Mouse (Mus musculus) stomach, postnatal 0 days (tissue): Measurements from ENCODE around the gene Plk3. TPM values are rescaled to one million over a fixed set of nuclear protein-coding genes. Genes with fewer than 3 reads are reported as not detected.

ENCODE experiments used
- ATAC-seq: fragments of 200-750 bp; cut with Nextera tagmentation; 2 replicates; pipeline ENCODE4 v1.8.0; 2017; ENCODE audit not compliant: low FRiP score, low TSS enrichment
- DNase-seq: peaks from one replicate; pipeline ENCODE4 v3.0.0-alpha.2; 2016; ENCODE audit warnings: low spot score
- H3K27ac ChIP-seq: fragments of 300-500 bp; sonication (generic); replicated peaks from 2 replicates; pipeline ENCODE4 v1.5.1; 2014; ENCODE audit warnings: mild to moderate bottlenecking, control low read depth
- H3K27me3 ChIP-seq: fragments of 300-500 bp; sonication (generic); 2 replicates; pipeline ENCODE4 v1.6.1; 2014; ENCODE audit warnings: low read length; ENCODE audit not compliant: control insufficient read depth, insufficient read depth
- H3K36me3 ChIP-seq: fragments of 300-500 bp; sonication (generic); 2 replicates; pipeline ENCODE4 v1.6.1; 2014; ENCODE audit warnings: low read length, mixed read lengths; ENCODE audit not compliant: control insufficient read depth, insufficient read depth
- H3K4me1 ChIP-seq: fragments of 300-500 bp; sonication (generic); replicated peaks from 2 replicates; pipeline ENCODE4 v1.6.1; 2014; ENCODE audit warnings: antibody characterized with exemption; ENCODE audit not compliant: control insufficient read depth, insufficient read depth
- H3K4me2 ChIP-seq: fragments of 300-500 bp; sonication (generic); replicated peaks from 2 replicates; pipeline ENCODE4 v1.6.1; 2014; ENCODE audit warnings: low read depth, mild to moderate bottlenecking, control low read depth, moderate library complexity
- H3K4me3 ChIP-seq: fragments of 300-500 bp; sonication (generic); 2 replicates; pipeline ENCODE4 v1.5.1; 2014; ENCODE audit warnings: low read depth, low read length, control low read depth
- H3K9ac ChIP-seq: fragments of 300-500 bp; sonication (generic); 2 replicates; pipeline ENCODE4 v1.6.1; 2014; ENCODE audit warnings: mild to moderate bottlenecking, low read length, control low read depth, mixed read lengths
- H3K9me3 ChIP-seq: fragments of 300-500 bp; sonication (generic); 2 replicates; pipeline ENCODE4 v1.6.1; 2016; ENCODE audit warnings: low read length; ENCODE audit not compliant: control insufficient read depth
- CTCF ChIP-seq: IDR thresholded peaks from 2 replicates; pipeline ENCODE4 v1.5.1; 2016; ENCODE audit warnings: antibody characterized with exemption, low read depth, mild to moderate bottlenecking, moderate library complexity
- EP300 ChIP-seq: optimal IDR thresholded peaks from 2 replicates; pipeline ENCODE3; 2016; ENCODE audit warnings: antibody characterized with exemption
- WGBS: fragments of 180-500 bp; shearing (Covaris S2); extraction: QIAGEN DNeasy Blood & Tissue Kit; methylation state at CpG from one replicate; pipeline ENCODE4 v1.1.7; 2014; 5-methylcytosine and 5-hydroxymethylcytosine counted together
- polyA plus RNA-seq: library from polyadenylated mRNA; unstranded; fragments of >200 nt; fragmentation: Nextera tagmentation; extraction: Ambion mirVana; gene quantifications from 2 replicates; pipeline ENCODE4 v1.2.1, GENCODE M21; 2015

The Plk3 gene
- polyA plus RNA-seq, 1 experiment from 2014 or later = 18.7 TPM

DNA sequence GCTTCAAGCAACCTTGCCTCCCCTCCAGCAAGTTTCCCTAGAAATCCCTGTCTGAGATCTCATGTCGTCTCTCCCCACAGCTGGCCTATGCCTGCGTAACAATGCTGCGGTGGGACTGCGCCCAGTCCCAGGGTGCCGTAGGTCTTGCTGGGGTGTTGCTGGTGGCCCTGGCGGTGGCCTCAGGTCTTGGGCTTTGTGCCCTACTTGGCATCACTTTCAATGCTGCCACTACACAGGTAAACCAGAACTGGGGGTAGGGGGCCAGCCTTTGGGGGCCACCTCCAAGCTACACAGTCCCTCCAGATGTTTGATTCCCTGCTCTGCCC lies 25.3 kb downstream of the Plk3 start:
- Histone ChIP-seq H3K27me3 (no peaks in the 10 kb centered on the region), H3K36me3 (no peaks in the 10 kb centered on the region), H3K9ac (no peak overlapping the region), H3K27ac (no peak overlapping the region), H3K4me1 (no peaks in the 10 kb centered on the region), H3K4me3 (no peak overlapping the region), H3K9me3 (no peaks in the 10 kb centered on the region), H3K4me2 (no peak overlapping the region)
- DNase-seq (no peak), ATAC-seq (no peak)
- TF ChIP-seq EP300 (no peak), CTCF (no peak)
- 92% methylated on average over 6 of the region's 6 CpGs for WGBS

DNA sequence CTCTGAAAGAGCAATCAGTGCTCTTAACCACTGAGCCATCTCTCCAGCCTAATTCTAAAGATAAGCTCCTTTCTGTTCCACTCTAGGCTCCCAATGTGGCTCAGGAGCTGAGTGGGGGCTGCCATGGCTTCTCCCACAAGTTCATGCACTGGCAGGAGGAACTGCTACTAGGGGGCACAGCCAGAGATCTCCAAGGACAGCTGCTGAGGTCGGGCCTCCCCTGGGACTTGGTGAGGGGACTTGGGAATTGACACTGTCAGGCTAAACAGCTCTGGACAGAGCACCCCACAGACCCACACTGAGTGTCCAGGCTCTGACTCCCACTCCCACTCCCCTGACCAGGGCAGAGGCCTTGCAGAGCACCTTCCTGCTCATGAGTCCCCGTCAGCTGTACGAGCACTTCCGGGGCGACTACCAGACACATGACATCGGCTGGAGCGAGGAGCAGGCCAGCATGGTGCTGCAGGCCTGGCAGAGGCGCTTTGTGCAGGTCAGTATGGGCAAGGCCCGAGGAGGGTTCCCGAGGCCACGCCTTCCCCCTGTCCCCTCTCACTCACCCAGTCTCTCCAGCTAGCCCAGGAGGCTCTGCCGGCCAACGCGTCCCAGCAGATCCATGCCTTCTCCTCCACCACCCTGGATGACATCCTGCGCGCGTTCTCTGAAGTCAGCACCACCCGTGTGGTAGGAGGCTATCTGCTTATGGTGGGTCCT lies 25.8 kb downstream of the Plk3 start:
- TF ChIP-seq EP300 (no peak), CTCF (no peak)
- DNase-seq = no peak
- Histone ChIP-seq H3K4me3 (no peak overlapping the region), H3K36me3 (no peaks in the 10 kb centered on the region), H3K9me3 (no peaks in the 10 kb centered on the region), H3K4me1 (no peaks in the 10 kb centered on the region), H3K27me3 (no peaks in the 10 kb centered on the region), H3K9ac (no peak overlapping the region), H3K27ac (no peak overlapping the region), H3K4me2 (no peak overlapping the region)
- 87% methylated on average over 18 of the region's 18 CpGs for WGBS
- ATAC-seq = no peak

DNA sequence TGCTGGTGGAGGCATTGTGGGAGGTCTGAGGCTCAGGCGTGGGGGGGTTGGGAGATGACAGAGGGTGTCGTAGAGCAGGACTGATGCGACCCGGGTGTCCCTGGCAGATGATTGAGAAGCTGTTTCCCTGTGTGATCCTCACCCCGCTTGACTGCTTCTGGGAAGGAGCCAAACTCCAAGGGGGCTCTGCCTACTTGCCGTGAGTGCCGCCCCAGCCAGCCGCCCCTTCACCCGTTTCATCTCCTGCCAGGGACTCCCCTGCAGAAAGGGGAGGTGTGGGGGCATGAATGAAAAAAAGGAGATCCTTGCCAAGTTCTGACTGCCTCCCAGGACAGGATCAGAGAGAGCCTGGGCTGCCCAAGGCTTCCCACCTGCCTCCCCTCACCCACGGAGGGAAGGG lies 28.6 kb downstream of the Plk3 start:
- Histone ChIP-seq H3K27me3 (no peaks in the 10 kb centered on the region), H3K4me1 (no peaks in the 10 kb centered on the region), H3K4me3 (no peak overlapping the region), H3K9ac (no peak overlapping the region), H3K36me3 (no peaks in the 10 kb centered on the region), H3K4me2 (no peak overlapping the region), H3K9me3 (no peaks in the 10 kb centered on the region), H3K27ac (no peak overlapping the region)
- 54% methylated on average over 10 of the region's 10 CpGs for WGBS
- TF ChIP-seq EP300 = no peak
- TF ChIP-seq CTCF = no peak
- ATAC-seq (no peak), DNase-seq (no peak)

DNA sequence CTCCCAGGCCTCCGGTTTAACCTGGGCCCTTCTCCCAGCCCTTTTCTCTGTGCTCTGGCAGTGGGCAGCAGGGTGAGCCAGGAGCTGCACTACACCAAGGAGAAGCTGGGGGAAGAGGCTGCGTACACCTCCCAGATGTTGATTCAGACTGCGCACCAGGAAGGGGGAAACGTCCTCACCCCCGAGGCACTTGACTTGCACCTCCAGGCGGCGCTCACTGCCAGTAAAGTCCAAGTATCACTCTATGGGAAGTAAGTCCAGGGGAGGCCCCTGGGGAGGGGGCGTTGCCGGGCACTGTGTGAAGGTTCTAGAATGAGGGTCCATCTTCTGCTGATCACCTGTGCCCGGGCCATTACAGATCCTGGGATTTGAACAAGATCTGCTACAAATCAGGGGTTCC lies 29.1 kb downstream of the Plk3 start:
- Histone ChIP-seq H3K9me3 (no peaks in the 10 kb centered on the region), H3K4me1 (no peaks in the 10 kb centered on the region), H3K4me3 (no peak overlapping the region), H3K4me2 (no peak overlapping the region), H3K9ac (no peak overlapping the region), H3K27ac (no peak overlapping the region), H3K27me3 (no peaks in the 10 kb centered on the region), H3K36me3 (no peaks in the 10 kb centered on the region)
- ATAC-seq = no peak
- no peak for TF ChIP-seq EP300
- peak; percentile 15; the same call in 1 of the 2 replicates for TF ChIP-seq CTCF
- DNase-seq = no peak
- 75% methylated on average over 10 of the region's 10 CpGs for WGBS

DNA sequence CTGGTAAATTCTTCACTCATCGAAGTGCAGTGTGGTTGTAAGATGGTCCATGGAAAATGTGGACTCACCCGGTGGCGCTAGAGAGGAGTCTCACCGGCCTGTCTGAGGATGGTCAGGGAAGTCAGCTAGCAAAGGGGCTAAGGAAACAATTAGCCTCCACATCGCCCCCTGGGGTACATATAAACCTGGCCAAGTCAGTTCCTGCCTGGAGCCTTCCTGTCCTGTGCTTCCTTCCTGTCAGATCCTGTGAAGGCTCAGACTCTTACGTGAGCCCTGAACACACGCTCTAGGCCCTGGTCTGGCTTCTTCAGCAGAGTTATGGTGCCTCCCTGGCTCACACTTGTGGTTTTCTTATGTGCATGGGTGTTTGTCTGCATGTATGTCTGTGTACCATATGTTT lies 32.5 kb downstream of the Plk3 start:
- no peak overlapping the region for H3K4me2 ChIP-seq
- H3K4me1 ChIP-seq = peaks cover 4% of the 10 kb centered on the region; the same call in 1 of the 2 replicates
- no peaks in the 10 kb centered on the region for H3K36me3 ChIP-seq
- no peak overlapping the region for H3K9ac ChIP-seq
- H3K27me3 ChIP-seq = no peaks in the 10 kb centered on the region
- H3K27ac ChIP-seq = no peak overlapping the region
- TF ChIP-seq CTCF (peak; percentile 66), EP300 (no peak)
- no peak for ATAC-seq
- WGBS = 48% methylated on average over 7 of the region's 7 CpGs
- DNase-seq = peak; percentile 37
- H3K4me3 ChIP-seq = no peak overlapping the region
- no peaks in the 10 kb centered on the region for H3K9me3 ChIP-seq

DNA sequence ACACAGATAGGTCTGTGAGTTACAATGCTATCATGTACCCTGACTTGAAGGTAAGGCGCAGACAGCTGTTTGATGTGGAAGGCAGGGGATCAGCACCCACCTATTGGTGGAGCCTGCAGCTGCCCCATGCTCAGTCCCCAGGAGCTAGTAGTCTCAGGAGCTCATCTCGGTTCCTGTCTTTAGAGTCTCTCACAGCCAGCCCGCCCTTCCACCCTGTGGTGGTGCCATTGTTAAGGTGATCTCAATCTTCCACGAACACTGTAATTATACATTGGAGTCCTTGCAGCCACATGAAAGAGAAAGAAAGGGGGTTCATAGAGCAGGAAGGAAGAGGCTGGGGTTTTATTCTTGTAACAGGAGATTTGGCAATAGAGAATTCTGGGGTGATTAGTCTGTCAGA lies 33.7 kb downstream of the Plk3 start:
- no peaks in the 10 kb centered on the region for H3K36me3 ChIP-seq
- WGBS = 79% methylated on average over 4 of the region's 4 CpGs
- no peak for DNase-seq
- H3K27me3 ChIP-seq = no peaks in the 10 kb centered on the region
- no peak overlapping the region for H3K27ac ChIP-seq
- peaks cover 4% of the 10 kb centered on the region; the same call in 1 of the 2 replicates for H3K4me1 ChIP-seq
- no peak overlapping the region for H3K9ac ChIP-seq
- no peak overlapping the region for H3K4me3 ChIP-seq
- no peak overlapping the region for H3K4me2 ChIP-seq
- TF ChIP-seq EP300 (no peak), CTCF (no peak)
- no peaks in the 10 kb centered on the region for H3K9me3 ChIP-seq
- ATAC-seq = no peak
